Comparison of ENCODE assay signal across 32 mouse cellular contexts in genomic region chr11:49114158-49114557, GRCm38 (mm10). TPM values are rescaled to one million over a fixed set of nuclear protein-coding genes. Genes with fewer than 3 reads are reported as not detected.
"Had no signal": no experiment of that assay in that cellular context is flagged by ENCODE, and none has a peak within 500 bp of the region (broad histone marks: within the 10 kb centered on the region; RNA-seq: fewer than 3 reads in every experiment).

No protein-coding gene starts in this region.

- DNase-seq: kidney, postnatal 25 days; layer of hippocampus, adult 9-11 months; layer of hippocampus, postnatal 36 days; liver, embryonic 13.5 days; lung, adult 2 months; lung, postnatal 14 days; lung, postnatal 4 days; midbrain, embryonic 14.5 days; thymus, adult 18-20 months; thymus, postnatal 36 days had no signal

- H3K27ac ChIP-seq: layer of hippocampus, adult 2 months; left cerebral cortex, adult 2 months; liver, embryonic 13.5 days had no signal

- H3K36me3 ChIP-seq: liver, embryonic 13.5 days had no signal

- H3K9me3 ChIP-seq: liver, embryonic 13.5 days had no signal

- H3K27me3 ChIP-seq: liver, embryonic 13.5 days had no signal

- H3K4me3 ChIP-seq: layer of hippocampus, adult 2 months; left cerebral cortex, adult 2 months; liver, embryonic 13.5 days had no signal

- H3K4me1 ChIP-seq: liver, embryonic 13.5 days had no signal

RNA-seq across cellular contexts. Expression of gene Olfr1396, which starts 0.5 kb away (rescaled TPM):
- total RNA-seq: layer of hippocampus, adult 2 months; layer of hippocampus, postnatal 36 days; left cerebral cortex, adult 2 months; left cerebral cortex, postnatal 10 days; left cerebral cortex, postnatal 36 days; megakaryocyte progenitor cell, adult 5-6 weeks; megakaryocyte-erythroid progenitor cell, adult 5-6 weeks; midbrain, postnatal 0 days had no signal
- polyA plus RNA-seq: kidney, embryonic 16.5 days; large intestine, adult 2 months; limb, embryonic 11.5 days; liver, embryonic 13.5 days; liver, embryonic 16.5 days; lung, embryonic 16.5 days; midbrain, embryonic 11.5 days; midbrain, embryonic 14.5 days; midbrain, postnatal 0 days; neural tube, embryonic 11.5 days; neural tube, embryonic 14.5 days; small intestine, adult 2 months; stomach, embryonic 16.5 days; testis, adult 2 months had no signal

RNA-seq across cellular contexts. Expression of gene Olfr1395, which starts 27.9 kb away (rescaled TPM):
- total RNA-seq: layer of hippocampus, adult 2 months; layer of hippocampus, postnatal 36 days; left cerebral cortex, adult 2 months; left cerebral cortex, postnatal 10 days; left cerebral cortex, postnatal 36 days; liver, adult 2 months; megakaryocyte progenitor cell, adult 5-6 weeks; megakaryocyte-erythroid progenitor cell, adult 5-6 weeks; midbrain, postnatal 0 days had no signal
- polyA plus RNA-seq: kidney, embryonic 16.5 days; large intestine, adult 2 months; limb, embryonic 11.5 days; limb, embryonic 14.5 days; liver, adult 2 months; liver, embryonic 13.5 days; liver, embryonic 16.5 days; lung, adult 2 months; lung, embryonic 16.5 days; midbrain, embryonic 11.5 days; midbrain, embryonic 14.5 days; midbrain, postnatal 0 days; neural tube, embryonic 11.5 days; neural tube, embryonic 14.5 days; small intestine, adult 2 months; spleen, adult 2 months; stomach, embryonic 16.5 days; testis, adult 2 months; urinary bladder, adult 2 months had no signal

RNA-seq across cellular contexts. Expression of gene Ifi47, which starts 37.8 kb away (rescaled TPM):
- polyA plus RNA-seq: neural tube, embryonic 14.5 days had no signal

RNA-seq across cellular contexts. Expression of gene Olfr1394, which starts 40.0 kb away (rescaled TPM):
- total RNA-seq: layer of hippocampus, adult 2 months; layer of hippocampus, postnatal 36 days; left cerebral cortex, adult 2 months; left cerebral cortex, postnatal 10 days; left cerebral cortex, postnatal 36 days; liver, adult 2 months; megakaryocyte progenitor cell, adult 5-6 weeks; megakaryocyte-erythroid progenitor cell, adult 5-6 weeks; midbrain, postnatal 0 days had no signal
- polyA plus RNA-seq: kidney, embryonic 16.5 days; large intestine, adult 2 months; limb, embryonic 11.5 days; limb, embryonic 14.5 days; liver, adult 2 months; liver, embryonic 13.5 days; liver, embryonic 16.5 days; lung, adult 2 months; lung, embryonic 16.5 days; midbrain, embryonic 11.5 days; midbrain, embryonic 14.5 days; midbrain, postnatal 0 days; neural tube, embryonic 11.5 days; neural tube, embryonic 14.5 days; small intestine, adult 2 months; spleen, adult 2 months; stomach, embryonic 16.5 days; testis, adult 2 months; urinary bladder, adult 2 months had no signal

RNA-seq across cellular contexts. Expression of gene Tgtp2, which starts 50.2 kb away (rescaled TPM):
- total RNA-seq: left cerebral cortex, postnatal 10 days; midbrain, postnatal 0 days had no signal
- polyA plus RNA-seq: limb, embryonic 11.5 days; midbrain, embryonic 11.5 days; neural tube, embryonic 11.5 days; neural tube, embryonic 14.5 days had no signal
